Mouse (Mus musculus): ENCODE results near the gene Aldh3a2. TPM values are rescaled to one million over a fixed set of nuclear protein-coding genes. Genes with fewer than 3 reads are reported as not detected.

Aldh3a2 gene
- total and polyA plus RNA-seq, 3 experiments = 19.5 to 28.4 (median 26.3) TPM

DNA sequence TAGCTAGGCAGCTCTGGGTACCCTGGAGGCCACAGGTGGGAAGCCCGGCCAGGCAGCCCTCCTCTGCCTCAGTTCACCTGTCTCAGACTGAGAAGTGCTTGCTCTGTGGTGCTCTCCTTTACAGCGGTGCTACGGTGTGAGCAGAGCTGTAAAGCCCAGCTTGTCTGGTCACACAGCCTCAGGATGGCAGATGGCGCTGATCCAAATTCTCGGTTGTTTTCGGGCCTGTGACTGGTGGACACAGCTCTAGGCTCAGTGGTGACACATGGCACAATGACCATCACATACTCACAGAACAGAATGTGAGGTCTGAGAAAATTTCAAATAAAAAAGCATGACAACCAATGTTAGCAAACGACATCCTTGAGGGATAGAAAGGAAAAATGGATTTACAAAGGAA is 22.9 kb downstream of the Aldh3a2 start:
- Histone ChIP-seq H3K4me1 (ENCODE audit: control insufficient read depth in 1 of 2, insufficient read depth in 2 of 2) (peaks cover 0 to 17% of the 10 kb centered on the region in 2 experiments; a peak in 1 of 4 replicates), H3K4me2 (ENCODE audit: insufficient read depth, low read depth, poor library complexity, severe bottlenecking) (no peak overlapping the region), H3K79me2 (replicated peaks; ENCODE audit: control insufficient read depth, extremely low read depth, insufficient read depth, poor library complexity, severe bottlenecking) (no peaks in the 10 kb centered on the region), H3K4me3 (replicated peaks in 1 of 3; ENCODE audit: low read depth in 2 of 3, low read length in 2 of 3, poor library complexity in 1 of 3) (no peak overlapping the region), H3K36me3 (replicated peaks in 1 of 2; ENCODE audit: control insufficient read depth in 1 of 2, insufficient read depth in 1 of 2, low read length in 1 of 2) (peaks cover 38 to 61% of the 10 kb centered on the region in 2 experiments), H3K9me3 (replicated peaks; ENCODE audit: low read length) (no peaks in the 10 kb centered on the region), H3K27me3 (replicated peaks) (no peaks in the 10 kb centered on the region), H3K27ac (ENCODE audit: insufficient read depth, low read depth) (no peak overlapping the region), H3K9ac (ENCODE audit: insufficient read depth, low read depth) (no peak overlapping the region)
- dilution Hi-C loops (cut with MboI; ENCODE audit: extremely low pct_ligation_motif_present, extremely low pct_unique_long_range_greater_than_20kb, low sequenced_read_pairs) (no loop called here), in situ Hi-C loops (cut with MboI; ENCODE audit: low pct_ligation_motif_present, low pct_unique_long_range_greater_than_20kb, low sequenced_read_pairs) (no loop called here)
- TF ChIP-seq CTCF (conservative IDR thresholded peaks at IDR 0.05 in 1 of 2, IDR thresholded peaks at IDR 0.05 in 1 of 2; ENCODE audit: low read depth in 2 of 2, low read length in 2 of 2) = no peak
- no peak for TF ChIP-seq USF2 (conservative IDR thresholded peaks at IDR 0.05; ENCODE audit: low read depth, low read length)
- TF ChIP-seq CHD2 (IDR thresholded peaks at IDR 0.05; ENCODE audit: low read length) = no peak
- TF ChIP-seq GABPA (IDR thresholded peaks at IDR 0.05; ENCODE audit: insufficient replicate concordance, low read depth, low read length) = no peak
- no peak for TF ChIP-seq MAFK (IDR thresholded peaks at IDR 0.05; ENCODE audit: insufficient replicate concordance, low read length)
- TF ChIP-seq TBP (conservative IDR thresholded peaks at IDR 0.05; ENCODE audit: low read depth, low read length) = no peak
- TF ChIP-seq ZMIZ1 (IDR thresholded peaks at IDR 0.05; ENCODE audit: low read depth, low read length) = no peak
- TF ChIP-seq HCFC1 (IDR thresholded peaks at IDR 0.05; ENCODE audit: low read depth, low read length) = no peak
- TF ChIP-seq CHD1 (IDR thresholded peaks at IDR 0.05; ENCODE audit: low read depth, low read length) = no peak
- TF ChIP-seq JUN (IDR thresholded peaks at IDR 0.05; ENCODE audit: insufficient read depth, low read depth, low read length) = no peak
- no peak for TF ChIP-seq ZKSCAN1 (IDR thresholded peaks at IDR 0.05; ENCODE audit: borderline replicate concordance, low read depth, low read length)
- TF ChIP-seq MAZ (IDR thresholded peaks at IDR 0.05; ENCODE audit: low read depth, low read length) = no peak
- TF ChIP-seq TCF12 (IDR thresholded peaks at IDR 0.05; ENCODE audit: low read depth, low read length) = no peak
- no peak for TF ChIP-seq POLR2A (IDR thresholded peaks at IDR 0.05; ENCODE audit: low read depth, low read length)
- no peak for TF ChIP-seq EP300 (IDR thresholded peaks at IDR 0.05; ENCODE audit: low read length)
- no peak for DNase-seq (ENCODE audit: extremely low read depth)

DNA sequence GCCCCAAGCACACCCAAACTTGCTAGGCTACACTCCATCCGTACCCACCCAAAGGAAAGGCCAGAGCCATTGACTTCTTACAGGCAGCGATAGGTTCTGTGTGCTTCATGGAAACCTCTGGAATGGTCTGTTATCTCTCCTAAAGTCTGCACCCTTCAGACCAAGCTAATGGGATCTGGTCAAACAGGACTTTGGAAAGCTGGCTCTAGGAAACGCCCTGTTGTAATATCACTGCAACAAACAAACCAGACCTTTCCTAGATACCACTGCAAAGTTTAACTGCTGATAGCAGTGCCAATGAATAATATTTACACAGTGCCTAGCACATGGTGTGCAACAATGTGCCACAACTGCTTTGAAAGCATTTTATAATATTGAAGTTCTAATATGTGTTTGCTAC is 31.2 kb downstream of the Aldh3a2 start:
- no peak for DNase-seq (ENCODE audit: extremely low read depth)
- in situ Hi-C loops (cut with MboI; ENCODE audit: low pct_ligation_motif_present, low pct_unique_long_range_greater_than_20kb, low sequenced_read_pairs) (no loop called here), dilution Hi-C loops (cut with MboI; ENCODE audit: extremely low pct_ligation_motif_present, extremely low pct_unique_long_range_greater_than_20kb, low sequenced_read_pairs) (no loop called here)
- no peaks in the 10 kb centered on the region for H3K36me3 ChIP-seq (replicated peaks in 1 of 2; ENCODE audit: control insufficient read depth in 1 of 2, insufficient read depth in 1 of 2, low read length in 1 of 2)
- no peaks in the 10 kb centered on the region for H3K9me3 ChIP-seq (replicated peaks; ENCODE audit: low read length)
- H3K9ac ChIP-seq (ENCODE audit: insufficient read depth, low read depth) = no peak overlapping the region
- no peaks in the 10 kb centered on the region for H3K27me3 ChIP-seq (replicated peaks)
- H3K4me2 ChIP-seq (ENCODE audit: insufficient read depth, low read depth, poor library complexity, severe bottlenecking) = no peak overlapping the region
- no peak overlapping the region for H3K4me3 ChIP-seq (replicated peaks in 1 of 3; ENCODE audit: low read depth in 2 of 3, low read length in 2 of 3, poor library complexity in 1 of 3)
- TF ChIP-seq MAFK (IDR thresholded peaks at IDR 0.05; ENCODE audit: insufficient replicate concordance, low read length) (no peak), TBP (conservative IDR thresholded peaks at IDR 0.05; ENCODE audit: low read depth, low read length) (no peak), NELFE (IDR thresholded peaks at IDR 0.05; ENCODE audit: low read depth, low read length) (no peak), RCOR1 (conservative IDR thresholded peaks at IDR 0.05; ENCODE audit: low read depth, low read length) (no peak), CHD1 (IDR thresholded peaks at IDR 0.05; ENCODE audit: low read depth, low read length) (no peak), ZNF384 (IDR thresholded peaks at IDR 0.05; ENCODE audit: low read depth, low read length) (no peak), PAX5 (IDR thresholded peaks at IDR 0.05; ENCODE audit: low read length) (no peak)
- peaks cover 0 to 8% of the 10 kb centered on the region in 2 experiments; a peak in 2 of 4 replicates for H3K4me1 ChIP-seq (ENCODE audit: control insufficient read depth in 1 of 2, insufficient read depth in 2 of 2)
- no peak overlapping the region for H3K27ac ChIP-seq (ENCODE audit: insufficient read depth, low read depth)
- H3K79me2 ChIP-seq (replicated peaks; ENCODE audit: control insufficient read depth, extremely low read depth, insufficient read depth, poor library complexity, severe bottlenecking) = no peaks in the 10 kb centered on the region
